Mouse (Mus musculus) heart, postnatal 14 days (tissue): Measurements from ENCODE around the gene Efhb. TPM values are rescaled to one million over a fixed set of nuclear protein-coding genes. Genes with fewer than 3 reads are reported as not detected.

ENCODE experiments used
- DNase-seq, 2 experiments: peaks; one replicate each; pipeline ENCODE4 v3.0.0; 2021 to 2022
- intact Hi-C: fragments of 180-260 bp; cut with DNase I; formaldehyde crosslinking; loops from one replicate; pipeline ENCODE4 v1.15.1; 2025
- total RNA-seq, 2 experiments: library from RNA; stranded (reverse); gene quantifications; 2 replicates each; pipeline ENCODE4 v1.2.3; 2021

Gene Efhb
- total RNA-seq, 2 experiments from 2014 or later = 0.20 to 0.33 TPM

GRCm38 (mm10) chr17:53387581-53388473 lies 75.3 kb downstream of the Efhb start:
- intact Hi-C loops = loop anchor here (2.0 kb wide), 1 partner anchor 827 kb away; no protein-coding TSS in a partner anchor
- no peak for DNase-seq

- intact Hi-C loops = no loop called here
- no peak for DNase-seq
These were observed 76.3 kb downstream of the Efhb start for GRCm38 (mm10) chr17:53386863-53387262.

GRCm38 (mm10) chr17:53364111-53364510 lies 99.0 kb downstream of the Efhb start:
- intact Hi-C loops = no loop called here
- no peak for DNase-seq

Other genes starting within 250 kb of the Efhb start
- gene Rab5a, start 15.9 kb upstream of the Efhb start, total RNA-seq = 10 to 100 TPM; 57.1 to 58.6 TPM
- not detected for gene Pp2d1, start 76.1 kb upstream of the Efhb start, total RNA-seq
- gene Kat2b, start 103.5 kb upstream of the Efhb start, total RNA-seq = 10 to 100 TPM; 73.5 to 91.5 TPM
- 1 to 10 TPM in 1 of 2 experiments, under 1 TPM in 1; 0.86 to 2.1 TPM for gene Sgo1, start 226.0 kb upstream of the Efhb start, total RNA-seq